Mouse (Mus musculus) thymus, adult 2 months (tissue): ENCODE data around the gene Adipor1.

Experiments used
- CTCF ChIP-seq: fragments of 200-500 bp; IDR thresholded peaks from 2 replicates; pipeline ENCODE4 v1.5.1; 2012; ENCODE audit warnings: mild to moderate bottlenecking, control low read depth, low read length, moderate library complexity, borderline replicate concordance; ENCODE audit not compliant: control insufficient read depth, poor library complexity, insufficient read depth; ENCODE audit errors: extremely low read depth
- POLR2A ChIP-seq: fragments of 200-500 bp; IDR thresholded peaks from 2 replicates; pipeline ENCODE4 v1.6.1; 2012; ENCODE audit warnings: mild to moderate bottlenecking, low read length, control low read depth, moderate library complexity; ENCODE audit not compliant: control insufficient read depth, poor library complexity, insufficient read depth; ENCODE audit errors: extremely low read depth

GRCm38 (mm10) chr1:134384581-134384980 lies 30.6 kb upstream of the Adipor1 start:
- TF ChIP-seq POLR2A (no peak), CTCF (no peak)
